Mouse (Mus musculus): ENCODE measurements around the gene Got2.

DNA sequence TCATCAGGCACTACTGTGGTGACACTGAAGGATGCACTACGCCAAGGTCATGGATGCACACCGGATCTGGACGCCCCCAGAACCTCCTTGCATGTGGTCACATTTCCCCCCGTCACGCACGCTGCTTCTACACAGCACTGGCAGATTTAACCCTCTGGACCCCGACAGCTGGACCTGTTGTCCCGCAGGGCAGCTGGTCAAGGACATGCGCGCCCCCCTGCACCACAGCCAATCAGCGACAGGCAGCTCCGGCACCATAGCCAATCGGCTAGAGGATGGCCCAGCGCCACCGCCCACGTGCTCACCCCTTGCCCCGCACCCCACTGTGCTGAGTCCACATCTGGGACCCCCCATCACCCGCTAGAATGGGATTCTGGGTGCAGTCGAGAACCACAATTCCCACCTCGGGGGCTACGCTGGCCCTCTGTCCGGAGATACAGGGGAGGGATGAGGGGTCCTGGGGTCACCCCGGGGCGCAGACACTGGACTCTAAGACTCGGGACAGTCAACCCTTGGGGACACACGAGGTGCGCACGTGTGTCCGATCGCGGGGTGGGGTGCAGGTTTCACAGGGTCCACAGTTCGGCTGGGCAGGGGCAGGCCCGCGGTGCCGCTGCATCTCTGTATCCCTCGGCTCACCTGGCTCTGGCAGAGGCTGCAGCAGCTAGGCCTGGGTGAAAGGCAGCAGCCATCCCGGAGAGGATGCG, 616 bp downstream of the Got2 start:
- TF ChIP-seq CTCF (IDR thresholded peaks at IDR 0.05; ENCODE audit: insufficient read depth, low read length) = no peak
- TF ChIP-seq POLR2A (IDR thresholded peaks at IDR 0.05; ENCODE audit: borderline replicate concordance, extremely low read depth, low read depth, low read length) = no peak

Measured in lung, adult 2 months (tissue).